Mouse (Mus musculus) forebrain, embryonic 12.5 days (tissue): ENCODE results near the gene Entpd6. TPM values are rescaled to one million over a fixed set of nuclear protein-coding genes. Genes with fewer than 3 reads are reported as not detected.

Experiments
- ATAC-seq: fragments of 200-750 bp; cut with Nextera tagmentation; 2 replicates; pipeline ENCODE4 v1.8.0; 2017; ENCODE audit warnings: moderate TSS enrichment; ENCODE audit not compliant: low FRiP score
- H3K27ac ChIP-seq: fragments of 300-500 bp; sonication (generic); 2 replicates; pipeline ENCODE4 v1.5.1; 2016; ENCODE audit warnings: mild to moderate bottlenecking
- H3K27me3 ChIP-seq: fragments of 300-500 bp; sonication (generic); 2 replicates; pipeline ENCODE4 v1.6.1; 2016; ENCODE audit warnings: mild to moderate bottlenecking
- H3K36me3 ChIP-seq: fragments of 300-500 bp; sonication (generic); replicated peaks from 2 replicates; pipeline ENCODE4 v1.6.1; 2016; ENCODE audit warnings: mild to moderate bottlenecking
- H3K4me1 ChIP-seq: fragments of 300-500 bp; sonication (generic); 2 replicates; pipeline ENCODE4 v1.6.1; 2016
- H3K4me2 ChIP-seq: fragments of 300-500 bp; sonication (generic); 2 replicates; pipeline ENCODE4 v1.6.1; 2016; ENCODE audit warnings: mild to moderate bottlenecking, moderate library complexity
- H3K4me3 ChIP-seq: fragments of 300-500 bp; sonication (generic); replicated peaks from 2 replicates; pipeline ENCODE4 v1.5.1; 2016; ENCODE audit warnings: mild to moderate bottlenecking
- H3K9ac ChIP-seq: fragments of 300-500 bp; sonication (generic); 2 replicates; pipeline ENCODE4 v1.6.1; 2016; ENCODE audit warnings: mild to moderate bottlenecking
- H3K9me3 ChIP-seq: fragments of 300-500 bp; sonication (generic); 2 replicates; pipeline ENCODE4 v1.6.1; 2016
- WGBS: fragments of 180-500 bp; shearing (Covaris S2); methylation state at CpG from one replicate; pipeline ENCODE4 v1.1.7; 2016; 5-methylcytosine and 5-hydroxymethylcytosine counted together
- polyA plus RNA-seq: library from polyadenylated mRNA; unstranded; fragments of >200 nt; fragmentation: Nextera tagmentation; extraction: Ambion mirVana; gene quantifications from 2 replicates; pipeline ENCODE4 v1.2.1, GENCODE M21; 2016

Gene Entpd6
- polyA plus RNA-seq, 1 experiment from 2014 or later, result 29.6 TPM

- Histone ChIP-seq H3K9me3 (no peaks in the 10 kb centered on the region), H3K36me3 (peaks cover 45% of the 10 kb centered on the region), H3K27me3 (no peaks in the 10 kb centered on the region), H3K4me3 (no peak overlapping the region), H3K9ac (no peak overlapping the region), H3K4me1 (peaks cover 7% of the 10 kb centered on the region; the same call in 1 of the 2 replicates), H3K27ac (peak overlapping the region; percentile 53), H3K4me2 (no peak overlapping the region)
- 0 out of 2 replicates have a peak, but pooled peaks have one; percentile 46 for ATAC-seq
- WGBS, result 31% methylated on average over 2 of the region's 2 CpGs
Measured at GRCm38 (mm10) chr2:150765619-150766018, 16.8 kb downstream of the Entpd6 start.

DNA sequence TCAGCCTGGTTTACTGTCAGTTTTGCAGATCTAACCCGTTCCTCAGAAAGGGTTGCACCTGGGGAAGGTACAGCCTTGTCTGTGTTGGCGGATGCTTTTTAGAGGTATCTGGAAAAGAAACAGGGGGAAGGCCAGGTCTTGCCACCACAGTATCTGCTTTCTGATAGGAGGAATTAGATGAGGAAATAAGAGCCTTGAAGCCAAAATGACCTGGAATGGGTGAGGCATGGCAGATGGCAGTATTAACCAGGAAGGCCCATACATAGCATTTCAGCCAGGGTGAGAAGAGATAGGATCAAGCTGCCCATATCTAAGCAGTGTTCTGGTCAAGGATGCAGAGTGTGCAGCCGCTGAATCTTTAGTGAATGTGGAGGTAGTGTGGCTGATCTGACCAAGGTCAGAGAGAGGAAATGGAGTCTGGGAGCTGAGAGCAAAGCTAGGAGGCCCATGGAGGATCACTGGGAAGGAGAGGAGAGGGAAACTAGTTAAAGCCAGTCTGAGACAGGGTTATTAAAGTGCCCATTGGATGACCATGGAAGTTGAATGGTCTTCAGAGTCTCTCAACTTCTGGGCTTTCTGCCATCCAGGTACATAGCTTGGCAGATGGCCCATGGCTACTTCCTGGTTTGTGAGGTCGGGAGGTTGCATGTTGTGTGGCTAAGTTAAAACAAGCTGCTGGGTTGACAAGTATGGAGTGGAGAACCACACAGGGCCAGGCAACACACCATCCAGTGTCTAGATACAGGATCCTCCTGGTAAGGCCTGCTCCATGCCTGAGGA is 17.4 kb downstream of the Entpd6 start:
- Histone ChIP-seq H3K4me3 (no peak overlapping the region), H3K27me3 (no peaks in the 10 kb centered on the region), H3K4me1 (peaks cover 7% of the 10 kb centered on the region; the same call in 1 of the 2 replicates), H3K9ac (no peak overlapping the region), H3K27ac (no peak overlapping the region; the same call in 1 of the 2 replicates), H3K36me3 (peaks cover 47% of the 10 kb centered on the region), H3K9me3 (no peaks in the 10 kb centered on the region), H3K4me2 (no peak overlapping the region)
- WGBS, result 95% methylated on average over 4 of the region's 4 CpGs
- no peak for ATAC-seq

GRCm38 (mm10) chr2:150768678-150769077 is 19.8 kb downstream of the Entpd6 start:
- Histone ChIP-seq H3K36me3 (peaks cover 33% of the 10 kb centered on the region), H3K27me3 (no peaks in the 10 kb centered on the region), H3K27ac (no peak overlapping the region), H3K4me2 (no peak overlapping the region), H3K4me1 (peaks cover 7% of the 10 kb centered on the region; the same call in 1 of the 2 replicates), H3K4me3 (no peak overlapping the region), H3K9me3 (no peaks in the 10 kb centered on the region), H3K9ac (no peak overlapping the region)
- 100% methylated on average over 1 of the region's 1 CpGs for WGBS
- ATAC-seq, result no peak

GRCm38 (mm10) chr2:150770747-150771146 is 21.9 kb downstream of the Entpd6 start:
- Histone ChIP-seq H3K4me1 (peaks cover under 1% of the 10 kb centered on the region; the same call in 1 of the 2 replicates), H3K4me3 (no peak overlapping the region), H3K36me3 (peaks cover 32% of the 10 kb centered on the region), H3K27ac (peak overlapping the region; percentile 59), H3K27me3 (no peaks in the 10 kb centered on the region), H3K4me2 (no peak overlapping the region), H3K9ac (no peak overlapping the region), H3K9me3 (no peaks in the 10 kb centered on the region)
- 78% methylated on average over 1 of the region's 1 CpGs for WGBS
- ATAC-seq, result peak; percentile 81; the same call in 1 of the 2 replicates

- H3K9me3 ChIP-seq, result no peaks in the 10 kb centered on the region
- no peak overlapping the region for H3K4me2 ChIP-seq
- 83% methylated on average over 6 of the region's 6 CpGs for WGBS
- H3K4me3 ChIP-seq, result no peak overlapping the region
- ATAC-seq, result no peak; the same call in 1 of the 2 replicates
- peaks cover 28% of the 10 kb centered on the region for H3K36me3 ChIP-seq
- H3K9ac ChIP-seq, result no peak overlapping the region
- no peaks in the 10 kb centered on the region for H3K4me1 ChIP-seq
- H3K27me3 ChIP-seq, result no peaks in the 10 kb centered on the region
- peak overlapping the region; percentile 59; the same call in 1 of the 2 replicates for H3K27ac ChIP-seq
Measured at GRCm38 (mm10) chr2:150771169-150771568, 22.3 kb downstream of the Entpd6 start.

GRCm38 (mm10) chr2:150771996-150772395 is 23.2 kb downstream of the Entpd6 start:
- H3K36me3 ChIP-seq, result peaks cover 24% of the 10 kb centered on the region
- no peak overlapping the region for H3K9ac ChIP-seq
- H3K27me3 ChIP-seq, result no peaks in the 10 kb centered on the region
- H3K9me3 ChIP-seq, result no peaks in the 10 kb centered on the region
- H3K4me2 ChIP-seq, result no peak overlapping the region
- H3K27ac ChIP-seq, result no peak overlapping the region
- no peak overlapping the region for H3K4me3 ChIP-seq
- ATAC-seq, result no peak
- WGBS, result 85% methylated on average over 8 of the region's 8 CpGs
- no peaks in the 10 kb centered on the region for H3K4me1 ChIP-seq

DNA sequence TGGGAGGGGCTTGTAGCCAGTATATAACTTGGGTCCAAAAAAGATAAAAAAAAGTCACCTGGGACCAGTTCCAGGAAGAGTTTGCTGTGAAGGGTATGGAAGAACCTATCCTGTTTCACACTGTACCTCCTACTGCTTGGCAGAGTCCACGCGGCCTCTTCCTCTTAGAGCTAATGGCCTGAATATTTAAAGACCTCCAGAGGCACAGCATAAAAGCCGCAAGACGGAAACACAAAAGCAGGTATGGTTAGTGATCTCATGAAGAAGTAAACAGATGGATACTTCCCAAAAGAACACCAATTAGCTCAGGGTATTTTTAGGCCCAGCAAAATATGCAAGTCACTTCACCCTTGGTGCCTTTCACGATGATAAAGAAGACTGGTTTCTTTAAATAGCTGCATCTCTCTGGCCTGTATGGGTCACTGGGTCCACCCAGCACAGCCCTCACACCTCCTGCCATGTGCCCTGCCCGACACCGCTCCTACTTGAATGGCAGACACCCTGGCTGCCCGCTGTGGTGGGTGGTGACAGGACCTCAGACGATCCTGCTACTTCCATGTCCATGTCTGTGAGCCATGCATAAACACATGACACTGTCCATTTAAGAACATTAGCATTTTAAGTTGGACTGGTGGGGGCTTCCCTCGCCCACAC is 23.8 kb downstream of the Entpd6 start:
- Histone ChIP-seq H3K27me3 (no peaks in the 10 kb centered on the region), H3K4me1 (no peaks in the 10 kb centered on the region), H3K4me3 (no peak overlapping the region), H3K9ac (no peak overlapping the region), H3K36me3 (peaks cover 21% of the 10 kb centered on the region), H3K9me3 (no peaks in the 10 kb centered on the region), H3K27ac (no peak overlapping the region), H3K4me2 (no peak overlapping the region)
- ATAC-seq, result peak; percentile 33; the same call in 1 of the 2 replicates
- WGBS, result 76% methylated on average over 10 of the region's 10 CpGs

- 0 out of 2 replicates have a peak, but pooled peaks cover 14% of the 10 kb centered on the region for H3K27me3 ChIP-seq
- peaks cover 9% of the 10 kb centered on the region for H3K4me1 ChIP-seq
- no peak for ATAC-seq
- no peaks in the 10 kb centered on the region for H3K9me3 ChIP-seq
- H3K27ac ChIP-seq, result no peak overlapping the region
- H3K4me2 ChIP-seq, result no peak overlapping the region
- H3K9ac ChIP-seq, result no peak overlapping the region
- no peak overlapping the region for H3K4me3 ChIP-seq
- WGBS, result 90% methylated on average over 2 of the region's 2 CpGs
- H3K36me3 ChIP-seq, result no peaks in the 10 kb centered on the region
Measured at GRCm38 (mm10) chr2:150782801-150783200, 34.0 kb downstream of the Entpd6 start.

GRCm38 (mm10) chr2:150786251-150787180 is 37.7 kb downstream of the Entpd6 start, which contains the start of gene Pygb:
Pygb (plus strand) TSS chr2:150786735.
- Histone ChIP-seq H3K36me3 (peaks cover 4% of the 10 kb centered on the region; the same call in 1 of the 2 replicates), H3K4me3 (peak within 1 kb of the TSS; percentile 67), H3K4me1 (peaks cover 26% of the 10 kb centered on the region), H3K27me3 (0 out of 2 replicates have a peak, but pooled peaks cover 14% of the 10 kb centered on the region), H3K27ac (0 out of 2 replicates have a peak within 1 kb of the TSS, but pooled peaks have one; percentile 48), H3K9ac (peak within 1 kb of the TSS; percentile 78), H3K9me3 (no peaks in the 10 kb centered on the region), H3K4me2 (peak within 1 kb of the TSS; percentile 89)
- 3% methylated on average over 57 of the region's 58 CpGs for WGBS
- ATAC-seq, result peak; percentile 97

GRCm38 (mm10) chr2:150787234-150787771 is 38.5 kb downstream of the Entpd6 start:
- Histone ChIP-seq H3K36me3 (peaks cover 4% of the 10 kb centered on the region), H3K4me2 (peak overlapping the region; percentile 89), H3K27me3 (0 out of 2 replicates have a peak, but pooled peaks cover 14% of the 10 kb centered on the region), H3K4me3 (peak overlapping the region; percentile 67), H3K9ac (peak overlapping the region; percentile 78), H3K27ac (no peak overlapping the region), H3K4me1 (peaks cover 26% of the 10 kb centered on the region), H3K9me3 (no peaks in the 10 kb centered on the region)
- peak; percentile 18 for ATAC-seq
- WGBS, result under 1% methylated on average over 22 of the region's 23 CpGs

GRCm38 (mm10) chr2:150788768-150789550 is 40.1 kb downstream of the Entpd6 start:
- no peak for ATAC-seq
- H3K4me3 ChIP-seq, result no peak overlapping the region
- H3K9me3 ChIP-seq, result no peaks in the 10 kb centered on the region
- 69% methylated on average over 4 of the region's 4 CpGs for WGBS
- 0 out of 2 replicates have a peak, but pooled peaks cover 12% of the 10 kb centered on the region for H3K27me3 ChIP-seq
- H3K4me2 ChIP-seq, result peak overlapping the region; percentile 22
- no peak overlapping the region; the same call in 1 of the 2 replicates for H3K27ac ChIP-seq
- H3K36me3 ChIP-seq, result peaks cover 11% of the 10 kb centered on the region
- peaks cover 28% of the 10 kb centered on the region for H3K4me1 ChIP-seq
- no peak overlapping the region for H3K9ac ChIP-seq
